Mouse (Mus musculus) lung, postnatal 0 days (tissue): ENCODE data around the gene Cables2. TPM values are rescaled to one million over a fixed set of nuclear protein-coding genes. Genes with fewer than 3 reads are reported as not detected.
A peak's percentile ranks its signal among the peaks of the same experiment; 100 is the strongest.

Experiments
- ATAC-seq: fragments of 200-750 bp; cut with Nextera tagmentation; 2 replicates; pipeline ENCODE4 v1.8.0; 2017; ENCODE audit warnings: moderate library complexity
- DNase-seq: peaks from one replicate; pipeline ENCODE4 v3.0.0-alpha.2; 2016; ENCODE audit warnings: low spot score
- H3K27ac ChIP-seq: fragments of 300-500 bp; sonication (generic); 2 replicates; pipeline ENCODE4 v1.5.1; 2014; ENCODE audit warnings: antibody characterized with exemption, mild to moderate bottlenecking, low read length, mixed read lengths
- H3K27me3 ChIP-seq: fragments of 300-500 bp; sonication (generic); replicated peaks from 2 replicates; pipeline ENCODE4 v1.6.1; 2014; ENCODE audit warnings: low read length, mixed read lengths; ENCODE audit not compliant: insufficient read depth
- H3K36me3 ChIP-seq: fragments of 300-500 bp; sonication (generic); 2 replicates; pipeline ENCODE4 v1.6.1; 2014; ENCODE audit warnings: low read length, mixed read lengths; ENCODE audit not compliant: insufficient read depth
- H3K4me1 ChIP-seq: fragments of 300-500 bp; sonication (generic); 2 replicates; pipeline ENCODE4 v1.6.1; 2014; ENCODE audit warnings: antibody characterized with exemption, low read depth, low read length, mixed read lengths; ENCODE audit not compliant: insufficient read depth
- H3K4me2 ChIP-seq: fragments of 300-500 bp; sonication (generic); replicated peaks from 2 replicates; pipeline ENCODE4 v1.6.1; 2014; ENCODE audit warnings: low read depth, mild to moderate bottlenecking, low read length, moderate library complexity, mixed read lengths
- H3K4me3 ChIP-seq: fragments of 300-500 bp; sonication (generic); 2 replicates; pipeline ENCODE4 v1.5.1; 2014; ENCODE audit warnings: low read depth, low read length
- H3K9ac ChIP-seq: fragments of 300-500 bp; sonication (generic); replicated peaks from 2 replicates; pipeline ENCODE4 v1.6.1; 2014; ENCODE audit warnings: low read depth, mild to moderate bottlenecking
- H3K9me3 ChIP-seq: fragments of 300-500 bp; sonication (generic); 2 replicates; pipeline ENCODE4 v1.6.1; 2016; ENCODE audit warnings: low read length, mixed read lengths
- CTCF ChIP-seq: IDR thresholded peaks from 2 replicates; pipeline ENCODE4 v1.5.1; 2016; ENCODE audit warnings: antibody characterized with exemption, mild to moderate bottlenecking
- EP300 ChIP-seq: IDR thresholded peaks from 2 replicates; pipeline ENCODE4 v1.6.1; 2016; ENCODE audit warnings: antibody characterized with exemption, mild to moderate bottlenecking, control low read depth
- WGBS: fragments of 180-500 bp; shearing (Covaris S2); extraction: QIAGEN DNeasy Blood & Tissue Kit; methylation state at CpG from one replicate; pipeline ENCODE4 v1.1.7; 2014; 5-methylcytosine and 5-hydroxymethylcytosine counted together
- polyA plus RNA-seq: library from polyadenylated mRNA; unstranded; fragments of >200 nt; fragmentation: Nextera tagmentation; extraction: Ambion mirVana; gene quantifications from 2 replicates; pipeline ENCODE4 v1.2.1, GENCODE M21; 2015

Cables2 gene
- polyA plus RNA-seq = 15.5 and 16.1 TPM in 2 replicates

- peak; percentile 99 for DNase-seq
- TF ChIP-seq CTCF = no peak
- no peak for TF ChIP-seq EP300
- Histone ChIP-seq H3K27ac (peak within 1 kb of the TSS; percentile 69; the same call in 1 of the 2 replicates), H3K27me3 (no peaks in the 10 kb centered on the region), H3K4me1 (peaks cover 21% of the 10 kb centered on the region; the same call in 1 of the 2 replicates), H3K9me3 (no peaks in the 10 kb centered on the region), H3K36me3 (no peaks in the 10 kb centered on the region), H3K4me2 (peak within 1 kb of the TSS; percentile 97), H3K4me3 (peak within 1 kb of the TSS; percentile 69), H3K9ac (peak within 1 kb of the TSS; percentile 88)
- WGBS = 5% methylated on average over 48 of the region's 68 CpGs
- ATAC-seq = peak; percentile 94
These were observed at the start of gene Cables2 for GRCm38 (mm10) chr2:180273394-180274244. Gene Cables2 (minus strand): TSS chr2:180273496.

GRCm38 (mm10) chr2:180322674-180323355, 49.5 kb upstream of the Cables2 start:
- Histone ChIP-seq H3K27me3 (no peaks in the 10 kb centered on the region), H3K4me2 (no peak overlapping the region), H3K27ac (0 out of 2 replicates have a peak overlapping the region, but pooled peaks have one; percentile 6), H3K9me3 (no peaks in the 10 kb centered on the region), H3K4me3 (no peak overlapping the region), H3K9ac (no peak overlapping the region), H3K36me3 (0 out of 2 replicates have a peak, but pooled peaks cover 4% of the 10 kb centered on the region), H3K4me1 (no peaks in the 10 kb centered on the region)
- no peak for TF ChIP-seq EP300
- no peak for TF ChIP-seq CTCF
- 8% methylated on average over 10 of the region's 14 CpGs for WGBS
- ATAC-seq (peak; percentile 86), DNase-seq (peak; percentile 79)

- no peak overlapping the region for H3K9ac ChIP-seq
- no peaks in the 10 kb centered on the region for H3K4me1 ChIP-seq
- no peak overlapping the region for H3K27ac ChIP-seq
- DNase-seq (no peak), ATAC-seq (no peak)
- no peak overlapping the region for H3K4me3 ChIP-seq
- no peaks in the 10 kb centered on the region for H3K27me3 ChIP-seq
- H3K4me2 ChIP-seq = no peak overlapping the region
- H3K36me3 ChIP-seq = no peaks in the 10 kb centered on the region
- 73% methylated on average over 4 of the region's 4 CpGs for WGBS
- TF ChIP-seq EP300 = no peak
- no peak for TF ChIP-seq CTCF
- H3K9me3 ChIP-seq = no peaks in the 10 kb centered on the region
These were observed 46.9 kb upstream of the Cables2 start for GRCm38 (mm10) chr2:180320216-180320615.

- H3K4me3 ChIP-seq = no peak overlapping the region
- no peaks in the 10 kb centered on the region for H3K9me3 ChIP-seq
- H3K9ac ChIP-seq = no peak overlapping the region
- no peak overlapping the region for H3K27ac ChIP-seq
- WGBS = 69% methylated on average over 7 of the region's 7 CpGs
- no peaks in the 10 kb centered on the region for H3K4me1 ChIP-seq
- DNase-seq (no peak), ATAC-seq (no peak)
- TF ChIP-seq CTCF (no peak), EP300 (no peak)
- no peaks in the 10 kb centered on the region for H3K36me3 ChIP-seq
- H3K27me3 ChIP-seq = no peaks in the 10 kb centered on the region
- H3K4me2 ChIP-seq = no peak overlapping the region
These were observed 44.3 kb upstream of the Cables2 start for GRCm38 (mm10) chr2:180317591-180317990.

GRCm38 (mm10) chr2:180314292-180314691, 41.0 kb upstream of the Cables2 start:
- H3K4me3 ChIP-seq = no peak overlapping the region
- no peak for TF ChIP-seq EP300
- no peak for TF ChIP-seq CTCF
- 88% methylated on average over 2 of the region's 2 CpGs for WGBS
- H3K36me3 ChIP-seq = no peaks in the 10 kb centered on the region
- no peak for DNase-seq
- no peak overlapping the region for H3K4me2 ChIP-seq
- no peak for ATAC-seq
- no peaks in the 10 kb centered on the region for H3K27me3 ChIP-seq
- no peaks in the 10 kb centered on the region for H3K9me3 ChIP-seq
- no peak overlapping the region for H3K27ac ChIP-seq
- H3K9ac ChIP-seq = no peak overlapping the region
- H3K4me1 ChIP-seq = no peaks in the 10 kb centered on the region

GRCm38 (mm10) chr2:180311147-180311546, 37.9 kb upstream of the Cables2 start:
- Histone ChIP-seq H3K4me1 (no peaks in the 10 kb centered on the region), H3K36me3 (no peaks in the 10 kb centered on the region), H3K4me2 (no peak overlapping the region), H3K4me3 (no peak overlapping the region), H3K9me3 (no peaks in the 10 kb centered on the region), H3K9ac (no peak overlapping the region), H3K27ac (no peak overlapping the region), H3K27me3 (no peaks in the 10 kb centered on the region)
- DNase-seq = no peak
- WGBS = 68% methylated on average over 4 of the region's 4 CpGs
- ATAC-seq = no peak
- TF ChIP-seq EP300 = no peak
- TF ChIP-seq CTCF = no peak
